Mouse (Mus musculus): ENCODE results near the gene Spi1.
"Not testable (repeated sequence)": the region's sequence is repeated elsewhere in the genome, so short reads cannot be mapped to it uniquely, and the experiment has no call there.

The Spi1 gene

GRCm38 (mm10) chr2:91081775-91082695, at the start of gene Spi1:
TSS of gene Spi1 (plus strand) at chr2:91082390.
- DNase-seq (ENCODE audit: low spot score in 2 of 2): no peak

- no peak for DNase-seq (ENCODE audit: low spot score in 2 of 2)
These were observed 49.2 kb upstream of the Spi1 start for GRCm38 (mm10) chr2:91033000-91033399.

GRCm38 (mm10) chr2:91035385-91035784, 46.8 kb upstream of the Spi1 start, which contains the start of gene Rapsn:
TSS of gene Rapsn (plus strand) at chr2:91035620.
- DNase-seq (ENCODE audit: low spot score in 2 of 2): no peak

GRCm38 (mm10) chr2:91041786-91042185, 40.4 kb upstream of the Spi1 start:
- no peak for DNase-seq (ENCODE audit: low spot score in 2 of 2)

- no peak for DNase-seq (ENCODE audit: low spot score in 2 of 2)
These were observed 39.4 kb upstream of the Spi1 start for GRCm38 (mm10) chr2:91042651-91043398.

- DNase-seq (ENCODE audit: low spot score in 2 of 2): no peak
These were observed 37.5 kb upstream of the Spi1 start for GRCm38 (mm10) chr2:91044727-91045126.

DNA sequence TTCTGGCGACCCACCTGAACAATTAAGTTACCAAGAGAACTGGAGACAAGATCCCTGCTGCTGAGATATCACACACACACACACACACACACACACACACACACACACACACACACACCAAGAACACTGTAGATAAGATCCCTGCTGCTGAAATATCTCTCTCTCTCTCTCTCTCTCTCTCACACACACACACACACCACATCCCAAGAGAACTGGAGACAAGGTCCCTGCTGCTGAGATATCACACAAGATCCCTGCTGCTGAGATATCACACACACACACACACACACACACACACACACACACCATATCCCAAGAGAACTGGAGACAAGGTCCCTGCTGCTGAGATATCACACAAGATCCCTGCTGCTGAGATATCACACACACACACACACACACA, 36.4 kb upstream of the Spi1 start:
- not testable (repeated sequence) for DNase-seq (ENCODE audit: low spot score in 2 of 2)

GRCm38 (mm10) chr2:91047359-91047758, 34.8 kb upstream of the Spi1 start:
- no peak for DNase-seq (ENCODE audit: low spot score in 2 of 2)

DNA sequence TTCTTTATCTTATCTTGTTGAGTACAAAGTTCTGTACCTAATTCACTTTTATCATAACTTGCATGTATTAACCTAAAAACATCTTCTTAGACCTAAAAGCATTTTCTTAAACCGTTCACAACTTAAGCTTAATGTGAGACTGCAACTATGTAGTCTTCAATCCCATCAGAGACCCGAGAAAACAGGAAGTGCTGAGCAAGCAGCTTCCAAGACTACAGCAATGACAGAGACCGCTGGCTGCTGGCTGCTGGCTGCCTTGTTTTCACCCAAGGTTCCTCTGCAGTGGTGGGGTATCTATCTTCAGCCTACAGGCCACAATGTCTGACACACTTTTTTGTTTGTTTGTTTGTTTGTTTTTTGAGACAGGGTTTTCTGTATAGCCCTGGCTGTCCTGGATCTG, 30.3 kb upstream of the Spi1 start:
- no peak for DNase-seq (ENCODE audit: low spot score in 2 of 2)

DNA sequence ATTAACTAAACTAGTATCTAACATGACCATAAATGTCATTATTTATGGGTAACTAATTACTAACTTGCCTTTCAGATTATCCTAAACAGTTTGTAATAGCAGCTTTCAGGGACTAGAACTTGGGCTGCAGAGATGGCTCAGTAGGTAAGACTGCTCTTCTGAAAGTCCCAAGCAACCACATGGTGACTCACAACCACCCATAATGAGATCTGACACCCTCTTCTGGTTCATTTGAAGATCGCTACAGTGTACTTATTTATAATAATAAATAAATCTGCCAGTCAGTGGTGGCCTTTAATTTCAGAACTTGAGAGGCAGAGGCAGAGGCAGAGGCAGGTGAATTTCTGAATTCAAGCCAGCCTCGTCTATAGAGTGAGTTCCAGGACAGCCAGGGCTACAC, 29.4 kb upstream of the Spi1 start:
- no peak for DNase-seq (ENCODE audit: low spot score in 2 of 2)

DNA sequence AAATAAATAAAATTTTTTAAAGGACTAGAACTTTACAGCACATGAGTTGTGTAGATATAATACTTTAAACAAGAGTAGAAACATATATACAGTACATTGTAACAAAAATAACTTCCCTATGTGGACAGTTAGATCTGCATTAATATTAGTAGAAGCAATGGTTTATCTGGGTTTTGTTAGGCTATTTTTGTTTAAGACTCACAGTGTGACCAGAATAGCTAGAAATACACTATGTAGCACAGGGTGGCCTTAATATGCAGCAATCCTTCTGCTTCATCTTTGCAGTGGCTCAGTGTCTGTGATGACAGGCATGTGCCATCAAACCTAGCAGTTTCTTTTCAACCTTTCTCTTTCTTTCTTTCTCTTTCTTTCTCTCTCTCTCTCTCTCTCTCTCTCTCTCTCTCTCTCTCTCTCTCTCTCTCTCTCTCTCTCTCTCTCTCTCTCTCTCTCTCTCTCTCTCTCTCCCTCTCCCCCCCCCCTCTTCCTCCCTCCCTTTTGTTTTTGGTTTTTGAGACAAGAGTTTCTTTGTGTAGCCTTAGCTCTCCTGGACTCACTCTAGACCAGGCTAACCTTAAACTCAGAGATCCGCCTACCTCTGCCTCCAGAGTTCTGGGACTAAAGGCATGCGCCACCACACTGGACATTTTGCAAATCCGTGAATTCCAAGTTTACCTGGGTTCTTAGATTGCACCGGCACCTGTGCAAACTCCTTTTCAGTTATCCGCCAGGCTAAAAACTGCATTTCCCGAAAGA, 28.8 kb upstream of the Spi1 start:
- DNase-seq (ENCODE audit: low spot score in 2 of 2): no peak

DNA sequence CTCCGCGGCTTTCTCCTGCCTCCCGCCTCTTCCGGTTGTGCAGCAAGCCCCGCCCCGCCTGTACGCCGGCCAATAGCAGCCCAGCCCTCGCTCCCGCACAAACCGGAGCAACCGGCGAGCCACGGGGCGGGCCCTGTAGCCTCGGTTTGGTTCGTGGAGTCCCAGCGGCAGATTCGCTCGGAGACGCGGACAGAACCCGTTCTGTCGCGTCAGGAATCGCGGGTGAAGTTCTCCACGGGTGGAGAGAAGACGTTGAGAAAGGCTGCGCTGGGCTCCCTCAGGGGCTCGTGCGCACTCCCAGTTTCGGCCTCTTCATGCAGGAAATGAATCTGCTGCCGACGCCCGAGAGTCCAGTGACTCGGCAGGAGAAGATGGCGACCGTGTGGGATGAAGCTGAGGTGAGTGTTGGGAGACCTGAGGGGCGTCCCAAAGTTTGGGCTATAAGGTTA, 28.2 kb upstream of the Spi1 start, which contains the start of gene Psmc3:
Gene Psmc3 (plus strand): TSS at position 76 of the 449 bp plus-strand sequence.
- peak; percentile 90 to 95 for DNase-seq (ENCODE audit: low spot score in 2 of 2)

- no peak for DNase-seq (ENCODE audit: low spot score in 2 of 2)
These were observed 23.8 kb upstream of the Spi1 start for GRCm38 (mm10) chr2:91058435-91058834.

GRCm38 (mm10) chr2:91059376-91059775, 22.8 kb upstream of the Spi1 start:
- DNase-seq (ENCODE audit: low spot score in 2 of 2): no peak

DNA sequence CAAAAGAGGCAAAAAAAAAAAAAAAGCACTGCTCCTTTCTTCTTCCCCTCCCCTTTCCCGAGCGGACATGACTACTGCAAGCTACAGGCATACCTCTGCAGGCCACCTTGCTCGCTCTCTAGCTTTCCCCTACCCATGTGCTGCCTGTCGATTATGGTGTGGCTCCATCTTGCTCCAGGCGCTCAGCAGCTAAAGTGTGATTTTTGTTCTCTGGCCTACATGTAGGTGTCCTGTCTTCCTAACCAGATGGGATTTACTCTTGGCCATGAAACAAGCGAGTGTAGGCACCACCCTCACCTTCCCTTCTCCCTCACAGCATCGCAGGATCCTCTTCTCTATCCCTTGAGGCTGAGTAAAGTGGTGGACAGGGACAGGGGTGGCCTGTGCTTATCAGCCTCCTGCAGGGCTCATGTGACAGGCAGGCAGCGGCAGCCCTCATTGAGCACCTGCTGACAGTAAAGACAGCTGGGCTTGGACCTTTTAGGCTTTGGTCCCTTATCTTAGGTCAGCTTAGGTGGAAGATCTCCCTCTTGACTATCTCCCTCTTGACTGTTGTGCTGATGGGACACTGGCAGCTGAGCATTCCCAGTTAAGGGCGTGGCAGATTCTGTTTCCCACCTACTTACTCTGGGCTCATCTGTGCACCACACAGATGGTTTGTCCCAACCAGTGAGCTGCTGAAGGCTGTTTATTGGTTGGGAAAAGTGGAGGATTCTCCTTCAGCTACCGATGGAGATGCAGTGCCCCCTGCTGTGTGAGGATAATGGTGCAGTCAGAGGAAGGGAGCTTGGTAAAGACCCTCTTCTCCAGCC, 21.4 kb upstream of the Spi1 start:
- DNase-seq (ENCODE audit: low spot score in 2 of 2): peak; percentile 64 to 70

GRCm38 (mm10) chr2:91061849-91062481, 20.2 kb upstream of the Spi1 start:
- no peak for DNase-seq (ENCODE audit: low spot score in 2 of 2)

GRCm38 (mm10) chr2:91062779-91063606, 19.2 kb upstream of the Spi1 start:
- no peak for DNase-seq (ENCODE audit: low spot score in 2 of 2)

- DNase-seq (ENCODE audit: low spot score in 2 of 2): no peak
These were observed 18.0 kb upstream of the Spi1 start for GRCm38 (mm10) chr2:91064211-91064610.

GRCm38 (mm10) chr2:91065544-91065943, 16.6 kb upstream of the Spi1 start:
- DNase-seq (ENCODE audit: low spot score in 2 of 2): no peak

DNA sequence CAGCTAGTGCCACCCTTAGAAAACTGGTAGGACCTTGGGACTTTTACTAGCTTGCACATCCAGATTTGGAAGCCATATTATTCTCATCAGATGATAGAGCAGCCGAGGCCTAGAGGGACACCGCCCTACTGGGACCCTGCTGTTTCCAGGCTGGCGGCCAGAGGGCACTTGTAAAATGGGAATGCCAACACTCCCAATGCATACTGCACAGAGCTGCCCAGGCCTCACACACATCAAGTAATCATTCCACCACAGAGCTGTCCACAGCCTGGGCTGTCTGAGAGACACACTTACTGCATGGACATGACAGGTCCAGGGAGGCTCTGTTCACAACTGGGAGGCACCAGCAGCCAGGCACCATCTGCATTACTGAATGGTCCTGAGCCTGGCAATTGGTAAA, 15.7 kb upstream of the Spi1 start:
- no peak for DNase-seq (ENCODE audit: low spot score in 2 of 2)

Measured in frontal cortex, postnatal 14 days (tissue).